Mouse (Mus musculus) gastrocnemius, postnatal 10 days (tissue): ENCODE data around the gene Flii. TPM values are rescaled to one million over a fixed set of nuclear protein-coding genes. Genes with fewer than 3 reads are reported as not detected.

Experiments
- DNase-seq: peaks from one replicate; pipeline ENCODE4 v3.0.0; 2021; ENCODE audit warnings: mixed read lengths
- total RNA-seq, 2 experiments: library from RNA; stranded (reverse); gene quantifications; 2 replicates each; pipeline ENCODE4 v1.2.3; 2021

The Flii gene
- total RNA-seq, 2 experiments from 2014 or later, result 88.9 to 89.0 TPM

- DNase-seq, result no peak
Measured at GRCm38 (mm10) chr11:60715833-60716232, 11.2 kb downstream of the Flii start.

DNA sequence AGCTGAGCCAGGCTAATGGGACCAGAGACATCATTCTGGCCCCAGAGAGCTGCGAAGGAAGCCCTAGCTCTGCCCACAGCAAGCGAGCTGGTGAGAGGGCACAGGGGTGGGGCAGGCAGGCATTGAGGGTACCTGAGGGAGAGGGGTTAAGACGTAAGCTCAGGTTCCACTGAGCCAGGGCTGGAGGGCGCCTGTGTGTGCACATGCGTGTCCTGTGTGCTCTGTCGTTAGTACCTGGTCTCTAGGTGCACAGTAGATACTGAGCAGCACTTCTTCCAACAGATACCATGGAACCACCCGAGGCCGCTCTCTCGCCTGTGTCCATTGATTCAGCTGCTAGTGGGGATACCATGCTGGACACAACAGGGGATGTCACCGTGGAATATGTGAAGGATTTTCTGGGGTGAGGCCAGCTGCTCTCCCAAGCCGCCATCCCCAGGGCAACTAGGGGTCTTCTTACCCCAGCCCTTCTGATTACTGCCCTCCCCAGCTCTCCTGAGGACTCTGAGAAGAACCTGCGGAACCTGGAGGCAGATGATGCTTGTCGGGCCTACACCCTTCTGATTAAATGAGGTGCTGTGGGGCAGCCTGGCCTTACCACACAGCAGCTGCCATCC, 14.3 kb downstream of the Flii start:
- no peak for DNase-seq

- no peak for DNase-seq
Measured at GRCm38 (mm10) chr11:60712040-60712439, 15.0 kb downstream of the Flii start.

- DNase-seq, result no peak
Measured at GRCm38 (mm10) chr11:60711218-60711617, 15.8 kb downstream of the Flii start.

DNA sequence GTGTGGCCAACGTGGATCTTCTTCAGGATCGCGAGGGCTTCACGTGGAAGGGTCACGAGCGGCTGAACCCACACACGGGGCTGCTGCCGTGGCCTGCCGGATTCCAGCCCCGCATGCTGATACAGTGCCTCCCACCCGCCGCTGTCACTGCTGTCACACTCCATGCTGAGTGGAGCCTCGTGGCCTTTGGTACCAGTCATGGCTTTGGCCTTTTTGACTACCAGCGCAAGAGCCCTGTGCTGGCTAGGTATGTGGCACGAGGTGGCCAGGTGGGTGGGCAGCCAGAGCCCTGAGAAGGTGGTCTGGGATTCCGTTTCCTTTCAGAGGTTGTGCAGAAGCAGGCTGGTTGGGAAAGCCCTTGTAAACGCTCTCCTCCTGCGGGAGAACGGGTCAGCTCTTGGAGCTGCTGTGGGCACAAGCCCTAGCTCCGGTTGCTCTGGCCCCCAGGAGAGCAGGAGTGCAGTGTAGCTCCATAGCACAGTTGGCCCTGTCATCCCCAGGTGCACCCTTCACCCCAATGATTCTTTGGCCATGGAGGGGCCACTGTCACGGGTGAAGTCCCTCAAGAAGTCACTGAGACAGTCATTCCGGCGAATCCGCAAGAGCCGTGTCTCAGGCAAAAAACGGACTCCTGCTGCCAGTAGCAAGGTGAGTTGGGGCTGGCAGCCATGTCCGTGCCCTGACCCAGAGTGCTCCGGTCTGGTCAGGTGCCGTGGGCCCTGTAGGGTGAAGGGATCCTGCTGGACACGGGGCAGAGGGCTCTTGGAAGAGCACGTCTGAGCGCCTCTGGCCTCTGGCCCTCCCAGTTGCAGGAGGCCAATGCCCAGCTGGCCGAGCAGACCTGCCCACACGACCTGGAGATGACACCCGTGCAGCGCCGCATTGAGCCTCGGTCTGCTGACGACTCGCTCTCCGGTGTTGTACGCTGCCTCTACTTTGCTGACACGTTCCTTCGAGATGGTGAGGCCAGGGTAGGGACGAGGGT, 17.3 kb downstream of the Flii start:
- peak; percentile 8 for DNase-seq

GRCm38 (mm10) chr11:60708631-60709030, 18.4 kb downstream of the Flii start:
- DNase-seq, result peak; percentile 3

GRCm38 (mm10) chr11:60707672-60708071, 19.4 kb downstream of the Flii start:
- peak; percentile 87 for DNase-seq

GRCm38 (mm10) chr11:60706696-60707480, 20.2 kb downstream of the Flii start:
- peak; percentile 11 for DNase-seq

- DNase-seq, result peak; percentile 4
Measured at GRCm38 (mm10) chr11:60706076-60706475, 21.0 kb downstream of the Flii start.

DNA sequence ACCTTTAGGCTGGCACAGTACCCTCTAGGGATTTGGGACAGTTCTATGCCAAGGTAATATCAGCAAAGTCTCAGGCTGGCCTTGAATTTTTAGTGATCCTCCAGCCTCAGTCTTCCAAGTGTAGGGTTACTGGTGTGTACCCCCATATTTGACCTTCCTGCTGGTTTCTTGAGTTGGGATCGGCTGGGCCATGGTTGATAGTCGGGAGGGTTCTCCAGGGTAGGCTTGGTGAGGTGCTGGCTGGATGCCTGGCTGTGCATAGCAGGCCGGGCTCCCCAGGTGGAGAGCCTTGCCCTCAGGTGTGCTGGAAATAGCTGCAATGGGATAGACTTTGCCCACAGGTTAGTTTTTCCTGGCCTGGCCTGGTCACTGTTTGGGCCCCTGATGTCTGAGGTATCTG, 21.8 kb downstream of the Flii start:
- DNase-seq, result peak; percentile 2

GRCm38 (mm10) chr11:60704023-60704880, 22.8 kb downstream of the Flii start:
- peak; percentile 3 for DNase-seq

- peak; percentile 70 for DNase-seq
Measured at GRCm38 (mm10) chr11:60703131-60703530, 23.9 kb downstream of the Flii start.

DNA sequence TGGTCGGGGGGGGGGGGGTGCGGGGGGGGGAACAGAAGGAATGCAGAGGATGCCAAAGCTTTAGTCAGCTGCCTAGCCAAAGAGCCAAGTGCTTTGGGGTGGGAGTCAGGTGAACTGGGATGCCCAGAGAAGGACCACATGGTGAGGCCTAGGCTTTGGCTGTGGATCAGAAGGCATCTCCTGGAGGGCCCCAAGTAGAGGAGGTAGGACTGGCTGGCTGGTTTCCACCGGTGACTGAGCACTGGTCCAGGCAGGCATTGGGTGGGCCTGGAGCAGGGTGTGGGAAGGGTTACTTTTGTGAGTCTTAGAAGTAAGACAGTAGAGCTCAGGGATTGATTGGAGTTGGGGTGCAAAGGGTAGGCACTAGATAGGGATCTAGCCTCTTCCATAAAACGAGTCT, 25.5 kb downstream of the Flii start:
- peak; percentile 3 for DNase-seq

GRCm38 (mm10) chr11:60700320-60701185, 26.5 kb downstream of the Flii start:
- DNase-seq, result no peak

DNA sequence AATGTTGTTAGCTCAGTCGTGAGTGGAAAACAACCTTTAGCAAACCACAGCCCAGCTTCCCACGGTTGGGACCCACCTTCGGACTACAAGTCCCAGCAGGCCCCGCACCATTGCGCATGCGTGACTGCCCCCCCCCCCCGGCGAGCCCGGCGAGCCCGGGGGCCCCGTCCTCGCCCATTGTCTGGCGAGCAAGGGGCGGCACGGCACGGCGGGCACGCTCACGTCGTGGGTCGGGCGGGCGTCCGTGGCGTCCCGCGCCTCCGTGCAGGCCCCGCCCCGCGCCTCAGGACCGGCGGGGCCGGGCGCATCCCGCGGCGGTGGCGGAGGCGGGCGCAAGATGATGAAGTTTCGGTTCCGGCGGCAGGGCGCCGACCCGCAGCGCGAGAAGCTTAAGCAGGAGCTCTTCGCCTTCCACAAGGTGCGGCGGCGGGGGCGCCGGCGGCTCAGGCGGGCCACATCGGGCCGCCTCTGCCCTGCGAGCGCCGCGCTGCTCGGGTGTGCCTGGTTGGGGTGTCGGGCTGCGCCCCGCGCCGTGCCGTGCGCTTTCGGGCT, 27.5 kb downstream of the Flii start, which contains the start of gene Llgl1:
Gene Llgl1, plus strand, starts transcription at position 200 of the 552 bp plus-strand sequence.
- peak; percentile 91 for DNase-seq

DNA sequence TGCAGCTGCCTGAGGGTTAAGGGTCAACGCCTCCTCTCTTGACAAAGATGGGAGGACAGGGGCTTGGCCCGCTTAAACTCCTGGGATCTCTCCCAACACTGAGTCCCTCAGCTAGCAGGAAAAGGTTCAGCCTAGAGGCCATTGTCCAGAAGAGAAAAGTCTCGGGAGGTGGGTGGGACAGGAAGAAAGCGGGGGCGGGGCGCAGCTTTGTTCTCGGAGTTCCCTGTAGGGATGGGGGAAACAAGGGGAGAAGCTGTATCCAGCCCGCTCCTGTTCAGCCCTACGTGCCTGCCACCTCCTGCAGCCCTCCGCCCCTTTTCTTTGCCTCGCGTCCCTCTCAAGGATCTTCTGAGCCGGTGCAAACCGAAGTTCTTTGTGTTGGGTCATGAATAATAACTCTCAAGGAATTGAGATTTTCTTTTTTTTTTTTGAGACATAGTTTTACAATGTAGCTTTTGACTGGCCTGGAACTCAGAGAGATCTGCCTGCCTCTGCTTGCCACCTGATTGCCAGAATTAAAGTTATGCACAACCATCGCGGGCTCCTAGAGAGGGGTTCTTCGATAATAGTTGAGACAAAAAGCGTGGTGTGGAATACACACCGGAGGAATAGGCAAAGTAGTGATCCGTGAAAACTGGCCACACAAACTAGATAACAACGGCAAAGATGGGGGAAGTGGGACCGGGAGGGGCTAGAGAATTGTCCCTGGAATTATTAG, 28.1 kb downstream of the Flii start:
- peak; percentile 75 for DNase-seq

DNA sequence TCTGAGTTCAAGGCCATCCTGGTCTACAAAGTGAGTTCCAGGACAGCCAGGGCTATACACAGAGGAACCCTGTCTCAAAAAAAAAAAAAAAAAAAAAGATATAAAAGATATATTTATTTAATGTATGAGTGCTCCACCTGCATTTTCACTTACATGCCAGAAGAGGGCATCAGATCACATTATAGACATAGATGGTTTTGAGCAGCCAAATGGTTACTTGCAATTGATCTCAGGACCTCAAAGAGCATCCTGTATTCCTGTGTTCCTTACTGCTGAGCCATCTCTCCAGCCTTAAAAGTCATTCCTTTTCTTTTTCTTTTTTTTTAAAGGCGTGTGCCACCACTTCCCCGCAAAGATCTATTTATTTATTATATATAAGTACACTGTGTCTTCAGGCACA, 29.5 kb downstream of the Flii start:
- DNase-seq, result no peak

DNA sequence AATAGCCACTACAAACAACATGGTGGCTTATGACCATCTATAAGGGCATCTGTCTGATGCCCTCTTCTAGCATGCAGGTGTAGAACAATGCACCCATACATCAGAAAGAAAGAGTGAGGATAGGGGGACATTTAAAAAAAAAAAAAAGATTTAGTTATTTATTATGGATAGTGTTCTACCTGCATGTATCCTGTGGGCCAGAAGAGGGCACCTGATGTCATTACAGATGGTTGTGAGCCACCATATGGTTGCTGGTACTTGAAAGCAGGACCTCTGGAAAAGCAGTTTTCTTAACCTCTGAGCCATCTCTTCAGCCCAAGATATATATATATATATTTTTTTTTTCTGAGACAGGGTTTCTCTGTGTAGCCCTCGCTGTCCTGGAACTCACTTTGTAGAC, 30.9 kb downstream of the Flii start:
- no peak for DNase-seq
